In the genomic region with DNA sequence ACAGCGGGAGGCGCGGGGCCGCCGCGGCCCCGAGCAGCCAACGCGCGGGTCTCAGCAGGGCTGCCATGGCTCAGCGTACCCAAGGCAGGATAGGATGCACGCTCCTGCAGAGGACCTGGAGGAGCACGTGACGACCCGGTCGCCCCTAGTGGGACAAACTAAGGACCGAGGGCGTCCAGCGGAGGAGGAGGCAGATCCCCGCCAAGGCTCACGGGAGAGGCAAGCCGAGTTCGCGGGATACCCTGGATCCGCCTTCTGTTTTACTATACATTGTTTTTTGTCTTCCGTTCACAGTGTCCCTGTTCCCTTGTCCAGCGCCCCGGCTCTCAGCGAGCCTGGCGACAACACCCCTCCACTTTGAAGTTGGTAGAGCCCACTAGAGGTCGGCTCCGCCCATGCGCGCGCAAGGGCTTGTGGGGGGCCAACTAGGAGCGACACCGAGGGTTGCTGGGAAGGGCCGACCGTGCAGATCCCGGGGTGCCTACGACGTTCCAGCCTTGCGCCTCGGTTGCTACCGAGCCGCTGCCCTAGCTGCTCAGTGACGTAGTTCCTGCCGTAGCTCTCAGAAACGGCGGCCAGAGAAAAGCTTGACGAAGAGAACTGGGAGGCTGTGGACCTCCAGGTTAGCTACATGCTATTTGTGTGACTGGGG, we compare ENCODE assay signal across 8 mouse cellular contexts. TPM values are rescaled to one million over a fixed set of nuclear protein-coding genes. Genes with fewer than 3 reads are reported as not detected.
DNase-seq lines count a peak whose midpoint lies in the region; ATAC-seq and TF ChIP-seq lines count a peak whose summit lies in the region.

A gene (minus strand): TSS at position 343 of the 652 bp plus-strand sequence.

- peaks cover 45% of the 10 kb centered on the region for H3K36me3 ChIP-seq in megakaryocyte, embryonic 14.5 days (replicated peaks; ENCODE audit: low read length)

- H3K9me3 ChIP-seq in megakaryocyte, embryonic 14.5 days, result no peaks in the 10 kb centered on the region

- H3K27ac ChIP-seq in cortical plate, adult 2 months (ENCODE audit: insufficient read depth, low read length), result peak within 1 kb of the TSS; percentile 96

- peak; percentile 80 for TF ChIP-seq POLR2A in cortical plate, adult 2 months (IDR thresholded peaks at IDR 0.05; ENCODE audit: extremely low read depth, insufficient read depth, low read length)

- no peak for TF ChIP-seq CTCF in cortical plate, adult 2 months (IDR thresholded peaks at IDR 0.05; ENCODE audit: extremely low read depth, insufficient read depth, low read length)

- H3K27me3 ChIP-seq in megakaryocyte, embryonic 14.5 days (replicated peaks), result no peaks in the 10 kb centered on the region

- peak; percentile 94 for ATAC-seq in activated CD4-positive, CD25-positive, alpha-beta regulatory T cell, adult 4 months

- DNase-seq in gastrocnemius, adult 8-10 months (ENCODE audit: low spot score in 2 of 2), result peak; percentile 88 to 92
- DNase-seq in hindlimb bud, embryonic 11.5 days (ENCODE audit: extremely low spot score, low read depth, low spot score), result peak; percentile 79
- DNase-seq in left cerebral cortex, adult 8-10 months (ENCODE audit: low spot score in 2 of 2), result peak; percentile 93 to 94
- DNase-seq in right cerebral cortex, postnatal 10 days (ENCODE audit: low spot score in 2 of 2), result peak; percentile 96
- DNase-seq in urinary bladder, postnatal 25 days (ENCODE audit: low spot score), result peak; percentile 93

- no peaks in the 10 kb centered on the region for H3K4me1 ChIP-seq in cortical plate, adult 2 months (ENCODE audit: control insufficient read depth, insufficient read depth, low read length)
- H3K4me1 ChIP-seq in megakaryocyte, embryonic 14.5 days, result peaks cover 49% of the 10 kb centered on the region

- peak within 1 kb of the TSS; percentile 71 for H3K4me3 ChIP-seq in cortical plate, adult 2 months (ENCODE audit: insufficient read depth, low read length)
- H3K4me3 ChIP-seq in megakaryocyte, embryonic 14.5 days (replicated peaks), result peak within 1 kb of the TSS; percentile 99

RNA-seq across cellular contexts. Expression of the gene that starts here (rescaled TPM):
- polyA plus RNA-seq in activated CD4-positive, CD25-positive, alpha-beta regulatory T cell, adult 4 months (2017; shearing (Covaris generic)), result 10 to 100 TPM in 1 of 2 experiments, 1 to 10 TPM in 1; 7.6 to 10.5 TPM
- polyA plus RNA-seq in cortical plate, adult 2 months (2012; rRNA removed), result 32.9 and 34.6 TPM in 2 replicates
- total RNA-seq in gastrocnemius, adult 8-10 months (2022), result 10 to 100 TPM; 60.0 to 70.5 (median 65.7) TPM
- total RNA-seq in left cerebral cortex, adult 8-10 months (2022), result 10 to 100 TPM; 55.7 to 59.4 (median 57.9) TPM
- 2.0 and 2.3 TPM in 2 replicates for polyA plus RNA-seq in megakaryocyte, embryonic 14.5 days (2012; ENCODE audit: insufficient read depth, low replicate concordance)

Comparison
In these comparisons a context has a peak if more than half of its experiments do, and no peak if none do; other contexts are left out.
1. Peak in every context shown above with its lines: DNase-seq, ATAC-seq, H3K4me3 ChIP-seq and H3K27ac ChIP-seq.